Mouse (Mus musculus) erythroblast, embryonic 14.5 days (primary cell): ENCODE measurements around the gene Tango2.

ENCODE experiments used
- GATA1 ChIP-seq: IDR thresholded peaks from 2 replicates; pipeline ENCODE4 v1.6.1; 2012; ENCODE audit warnings: low read length, inconsistent platforms, mixed read lengths
- TAL1 ChIP-seq: IDR thresholded peaks from 3 replicates; pipeline ENCODE4 v1.6.1; 2012; ENCODE audit warnings: low read length, inconsistent platforms, mixed read lengths

- TF ChIP-seq TAL1 (no peak), GATA1 (no peak)
These were observed 36.8 kb upstream of the Tango2 start for GRCm38 (mm10) chr16:18384659-18385058.
